Mouse (Mus musculus) liver, embryonic 14.5 days (tissue): Measurements from ENCODE around the gene Slc9a5.

Source experiments
- CTCF ChIP-seq: IDR thresholded peaks from 2 replicates; pipeline ENCODE4 v1.5.1; 2016; ENCODE audit warnings: antibody characterized with exemption, low read depth, control low read depth
- EP300 ChIP-seq: IDR thresholded peaks from 2 replicates; pipeline ENCODE4 v1.6.1; 2016; ENCODE audit warnings: antibody characterized with exemption, low read depth

DNA sequence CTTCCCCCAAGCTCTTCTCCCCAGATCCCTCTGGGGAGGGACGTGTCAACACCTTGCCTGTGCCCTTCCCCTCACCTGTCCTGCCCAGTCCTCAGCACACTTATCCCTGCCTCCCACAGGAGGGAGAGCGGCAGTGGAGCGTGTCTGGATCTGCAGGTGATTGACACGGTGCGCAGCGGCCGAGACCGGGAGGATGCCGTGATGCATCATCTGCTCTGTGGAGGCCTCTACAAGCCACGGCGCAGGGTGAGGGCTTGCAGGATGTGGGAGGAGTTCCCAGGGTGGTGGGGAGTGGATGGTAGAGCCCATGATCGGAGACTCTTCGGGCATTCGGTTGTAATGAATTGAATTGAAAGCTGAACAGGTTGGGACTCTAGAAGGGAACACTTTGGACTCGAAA, 10.6 kb downstream of the Slc9a5 start:
- no peak for TF ChIP-seq EP300
- no peak for TF ChIP-seq CTCF
